Mouse (Mus musculus) heart, embryonic 10.5 days (tissue): Measurements from ENCODE around the gene Plpp6. TPM values are rescaled to one million over a fixed set of nuclear protein-coding genes. Genes with fewer than 3 reads are reported as not detected.

Experiments used
- DNase-seq: peaks from one replicate; pipeline ENCODE4 v3.0.0-alpha.2; 2017; ENCODE audit warnings: low spot score
- H3K27ac ChIP-seq: fragments of 300-500 bp; sonication (generic); 2 replicates; pipeline ENCODE4 v1.5.1; 2016; ENCODE audit warnings: mild to moderate bottlenecking
- H3K27me3 ChIP-seq: fragments of 300-500 bp; sonication (generic); 2 replicates; pipeline ENCODE4 v1.6.1; 2016; ENCODE audit warnings: mild to moderate bottlenecking; ENCODE audit not compliant: poor library complexity, insufficient read depth, severe bottlenecking
- H3K36me3 ChIP-seq: fragments of 300-500 bp; sonication (generic); 2 replicates; pipeline ENCODE4 v1.6.1; 2016; ENCODE audit warnings: mild to moderate bottlenecking, moderate library complexity
- H3K4me1 ChIP-seq: fragments of 300-500 bp; sonication (generic); 2 replicates; pipeline ENCODE4 v1.6.1; 2016; ENCODE audit warnings: mild to moderate bottlenecking
- H3K4me3 ChIP-seq: fragments of 300-500 bp; sonication (generic); 2 replicates; pipeline ENCODE4 v1.5.1; 2016; ENCODE audit warnings: mild to moderate bottlenecking, moderate library complexity
- H3K9me3 ChIP-seq: fragments of 300-500 bp; sonication (generic); 2 replicates; pipeline ENCODE4 v1.6.1; 2016; ENCODE audit warnings: mild to moderate bottlenecking, moderate library complexity
- WGBS: fragments of 180-500 bp; shearing (Covaris S2); methylation state at CpG from one replicate; pipeline ENCODE4 v1.1.7; 2016; 5-methylcytosine and 5-hydroxymethylcytosine counted together
- polyA plus RNA-seq: library from polyadenylated mRNA; unstranded; fragments of >200 nt; fragmentation: Nextera tagmentation; extraction: Ambion mirVana; gene quantifications from 2 replicates; pipeline ENCODE4 v1.2.1, GENCODE M21; 2016

The Plpp6 gene
- polyA plus RNA-seq = 4.6 and 6.1 TPM in 2 replicates

DNA sequence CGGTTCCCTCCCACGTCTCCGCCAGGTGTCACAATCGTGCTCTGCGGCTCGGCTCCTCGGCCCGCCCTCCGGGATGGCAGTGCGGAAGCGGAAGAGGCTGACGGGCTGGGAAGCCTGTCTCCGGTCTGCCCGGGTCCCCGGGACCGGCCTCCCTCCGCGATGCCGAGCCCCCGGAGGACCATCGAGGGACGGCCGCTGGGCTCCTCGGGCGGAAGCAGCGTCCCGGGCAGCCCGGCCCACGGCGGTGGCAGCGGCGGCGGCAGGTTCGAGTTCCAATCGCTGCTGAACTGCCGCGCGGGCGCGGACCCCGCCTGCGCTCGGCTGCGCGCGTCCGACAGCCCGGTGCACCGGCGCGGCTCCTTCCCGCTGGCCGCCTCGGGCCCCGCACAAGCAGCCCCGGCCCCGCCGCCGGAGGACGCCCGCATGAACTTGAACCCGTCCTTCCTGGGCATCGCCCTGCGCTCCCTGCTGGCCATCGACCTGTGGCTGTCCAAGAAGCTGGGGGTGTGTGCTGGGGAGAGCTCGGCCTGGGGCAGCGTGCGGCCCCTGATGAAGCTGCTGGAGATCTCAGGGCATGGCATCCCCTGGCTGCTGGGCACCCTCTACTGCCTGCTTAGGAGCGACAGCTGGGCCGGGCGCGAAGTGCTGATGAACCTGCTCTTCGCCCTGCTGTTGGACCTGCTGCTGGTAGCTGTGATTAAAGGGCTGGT, at the start of gene Plpp6:
Plpp6 (plus strand) TSS at position 112 of the 710 bp plus-strand sequence.
- peak within 1 kb of the TSS; percentile 96 for H3K27ac ChIP-seq
- peaks cover 26% of the 10 kb centered on the region for H3K4me1 ChIP-seq

DNA sequence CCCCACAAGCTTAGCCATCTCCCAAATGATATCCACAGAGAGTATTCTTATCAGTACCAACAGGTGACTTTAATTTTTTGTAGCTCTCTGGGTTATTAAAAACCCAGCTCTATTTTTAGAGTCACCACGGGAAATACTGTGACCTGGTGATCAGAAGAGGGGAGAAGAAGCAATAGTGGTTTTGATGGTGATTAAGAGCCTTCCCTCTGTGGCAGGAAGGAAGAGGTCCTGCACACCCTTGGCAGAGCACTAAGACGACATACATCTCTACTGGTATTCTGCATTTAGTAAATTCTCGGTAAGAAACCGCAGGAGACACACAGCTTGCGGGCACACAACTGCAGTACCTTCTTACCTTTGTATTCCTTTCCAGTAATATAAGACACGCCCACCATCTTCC, 49.2 kb upstream of the Plpp6 start:
- WGBS = 75% methylated on average over 6 of the region's 6 CpGs
- Histone ChIP-seq H3K36me3 (no peaks in the 10 kb centered on the region), H3K4me3 (no peak overlapping the region), H3K4me1 (no peaks in the 10 kb centered on the region; the same call in 1 of the 2 replicates), H3K27ac (no peak overlapping the region), H3K9me3 (no peaks in the 10 kb centered on the region), H3K27me3 (no peaks in the 10 kb centered on the region)
- DNase-seq = no peak

More for the DNA sequence above, at the start of gene Plpp6:
- no peaks in the 10 kb centered on the region for H3K36me3 ChIP-seq
- under 1% methylated on average over 67 of the region's 73 CpGs for WGBS
- H3K9me3 ChIP-seq = no peaks in the 10 kb centered on the region
- peak within 1 kb of the TSS; percentile 96 for H3K4me3 ChIP-seq
- DNase-seq = peak; percentile 88
- H3K27me3 ChIP-seq = no peaks in the 10 kb centered on the region

DNA sequence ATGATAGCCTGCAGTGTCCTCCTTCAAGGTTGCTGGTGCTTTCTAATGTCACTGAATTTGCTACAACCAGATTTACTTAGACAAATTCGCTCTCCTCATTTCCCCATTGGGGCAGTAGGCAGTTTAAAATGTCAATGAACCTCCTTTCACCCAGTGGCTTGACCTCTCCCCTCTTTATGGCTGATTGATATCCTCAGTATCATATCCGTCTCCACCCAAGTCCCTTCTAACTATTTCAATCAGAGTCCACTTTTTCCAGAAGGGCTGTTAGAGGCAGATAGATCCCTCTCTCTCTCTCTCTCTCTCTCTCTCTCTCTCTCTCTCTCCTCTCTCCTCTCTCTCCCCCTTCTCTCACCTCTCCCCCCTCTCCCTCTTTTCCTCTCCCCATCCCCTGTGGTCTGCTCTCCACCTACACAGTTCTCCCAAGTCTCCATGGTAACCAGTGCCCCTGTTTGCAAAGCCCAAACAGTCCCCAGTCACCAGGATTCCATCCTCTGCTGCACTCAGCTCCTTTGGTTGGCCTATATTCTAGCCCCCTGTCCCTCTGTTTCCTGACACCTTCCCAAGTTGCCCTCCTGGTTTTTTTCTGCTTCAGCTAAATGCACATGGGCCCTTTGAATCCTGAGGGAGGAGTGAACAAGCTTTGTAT, 48.0 kb upstream of the Plpp6 start:
- WGBS = 80% methylated on average over 2 of the region's 2 CpGs
- Histone ChIP-seq H3K4me1 (no peaks in the 10 kb centered on the region; the same call in 1 of the 2 replicates), H3K27ac (no peak overlapping the region), H3K36me3 (no peaks in the 10 kb centered on the region), H3K27me3 (no peaks in the 10 kb centered on the region), H3K9me3 (no peaks in the 10 kb centered on the region), H3K4me3 (no peak overlapping the region)
- DNase-seq = no peak

DNA sequence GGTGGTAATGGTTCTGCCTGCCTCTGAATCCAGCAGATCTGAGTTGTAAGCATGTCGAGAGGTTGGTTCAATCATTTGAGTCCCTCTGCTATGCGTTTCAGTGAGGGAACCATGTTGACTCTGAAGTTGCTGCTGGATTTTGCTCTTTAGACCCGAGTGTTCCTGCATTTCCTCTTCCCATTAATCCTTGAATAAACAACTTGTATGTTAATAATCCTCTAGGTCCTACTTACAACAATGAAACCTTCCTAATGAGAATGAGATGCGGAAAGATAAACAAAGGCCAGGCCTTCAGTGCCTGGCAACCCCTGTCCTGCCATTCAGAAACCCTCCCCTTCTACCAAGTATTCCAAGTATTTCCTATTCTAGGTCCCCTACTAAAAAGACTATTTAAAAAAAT, 47.3 kb upstream of the Plpp6 start:
- Histone ChIP-seq H3K9me3 (no peaks in the 10 kb centered on the region), H3K4me3 (no peak overlapping the region), H3K36me3 (no peaks in the 10 kb centered on the region), H3K27ac (no peak overlapping the region), H3K27me3 (no peaks in the 10 kb centered on the region), H3K4me1 (no peaks in the 10 kb centered on the region; the same call in 1 of the 2 replicates)
- DNase-seq = no peak
- WGBS = 61% methylated on average over 4 of the region's 4 CpGs

DNA sequence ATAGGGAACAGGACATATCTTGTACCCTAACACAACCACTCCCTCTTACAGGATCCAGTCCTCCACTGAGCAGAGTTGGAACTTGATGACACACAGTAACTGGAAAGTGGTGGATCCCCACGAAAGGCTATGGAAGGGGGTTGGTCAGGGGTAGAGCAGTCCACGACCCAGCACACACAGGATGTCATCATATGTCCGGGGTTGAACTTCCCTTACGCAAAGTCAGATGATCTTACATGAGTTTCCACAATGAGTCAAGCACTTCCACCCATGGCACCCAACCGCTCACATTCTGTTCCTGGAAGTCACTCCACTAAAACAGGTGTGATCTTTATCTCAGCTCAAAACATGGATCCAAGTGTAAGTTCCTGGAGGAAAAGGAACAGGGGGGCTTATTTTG, 45.9 kb upstream of the Plpp6 start:
- H3K36me3 ChIP-seq = no peaks in the 10 kb centered on the region
- no peaks in the 10 kb centered on the region for H3K27me3 ChIP-seq
- no peaks in the 10 kb centered on the region for H3K9me3 ChIP-seq
- no peak overlapping the region for H3K4me3 ChIP-seq
- H3K27ac ChIP-seq = no peak overlapping the region
- 75% methylated on average over 5 of the region's 5 CpGs for WGBS
- no peak for DNase-seq
- no peaks in the 10 kb centered on the region; the same call in 1 of the 2 replicates for H3K4me1 ChIP-seq

DNA sequence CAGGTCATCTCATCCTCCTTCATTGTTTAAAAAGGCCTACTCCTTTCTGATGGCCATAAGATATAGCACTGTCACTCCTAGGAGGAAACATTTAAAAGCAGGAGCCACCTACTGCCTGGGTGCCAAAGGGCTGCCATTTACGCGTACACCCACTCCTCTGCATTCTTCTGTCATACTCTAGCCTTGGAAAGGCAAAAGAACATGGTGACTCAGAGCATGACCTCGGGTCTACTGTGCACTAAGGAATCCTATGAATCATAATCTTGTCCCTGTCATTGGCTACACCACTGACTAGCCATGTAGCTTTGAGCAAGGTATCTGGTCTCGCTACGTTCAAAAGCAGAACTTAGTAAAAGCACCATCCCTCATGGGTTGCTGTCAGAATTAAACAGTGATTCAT, 37.4 kb upstream of the Plpp6 start:
- 80% methylated on average over 5 of the region's 5 CpGs for WGBS
- DNase-seq = no peak
- Histone ChIP-seq H3K27me3 (no peaks in the 10 kb centered on the region), H3K36me3 (no peaks in the 10 kb centered on the region), H3K9me3 (no peaks in the 10 kb centered on the region), H3K4me3 (no peak overlapping the region), H3K27ac (0 out of 2 replicates have a peak overlapping the region, but pooled peaks have one; percentile 42), H3K4me1 (peaks cover 8% of the 10 kb centered on the region)

DNA sequence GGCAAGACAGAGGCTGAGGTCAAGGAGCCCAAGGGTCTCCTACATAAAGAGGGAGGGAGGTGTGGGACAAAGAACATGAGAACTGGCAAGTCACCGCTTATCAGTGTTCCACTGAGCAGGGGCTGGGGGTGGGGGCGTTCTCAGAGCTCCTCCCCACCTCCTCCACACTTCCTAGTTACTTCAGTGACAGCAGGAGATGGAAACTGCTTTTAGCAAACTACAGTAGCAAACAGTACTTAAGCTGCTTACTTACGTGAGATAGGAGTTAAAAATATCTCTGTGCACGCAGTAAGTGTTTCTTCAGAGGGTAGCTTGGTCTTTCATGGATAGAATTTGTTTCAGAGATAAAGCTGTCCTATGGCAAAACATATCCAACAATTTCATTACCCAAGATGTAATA, 36.4 kb upstream of the Plpp6 start:
- DNase-seq = no peak
- Histone ChIP-seq H3K27ac (peak overlapping the region; percentile 42; the same call in 1 of the 2 replicates), H3K4me3 (no peak overlapping the region), H3K36me3 (no peaks in the 10 kb centered on the region), H3K9me3 (no peaks in the 10 kb centered on the region), H3K4me1 (peaks cover 8% of the 10 kb centered on the region), H3K27me3 (no peaks in the 10 kb centered on the region)
- 13% methylated on average over 4 of the region's 4 CpGs for WGBS

DNA sequence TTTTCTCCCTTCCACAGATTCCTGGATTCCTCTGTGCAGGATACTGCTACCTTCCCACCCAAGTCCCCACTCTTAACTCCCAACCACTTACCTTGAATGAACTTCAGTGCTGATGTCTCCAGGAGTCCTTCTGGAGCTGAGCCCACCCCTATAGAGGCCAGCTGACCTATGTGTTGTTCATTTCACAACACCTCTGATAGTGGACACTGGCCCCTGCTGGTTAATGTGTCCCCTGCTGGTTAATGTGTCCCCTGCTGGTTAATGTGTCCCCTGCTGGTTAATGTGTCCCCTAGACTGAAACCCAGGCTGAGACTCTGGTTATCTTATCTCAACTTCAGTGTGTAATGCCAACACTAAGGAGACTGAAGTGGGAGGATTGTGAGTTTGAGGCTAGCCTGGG, 34.7 kb upstream of the Plpp6 start:
- Histone ChIP-seq H3K27ac (no peak overlapping the region), H3K36me3 (no peaks in the 10 kb centered on the region), H3K4me1 (peaks cover 8% of the 10 kb centered on the region), H3K4me3 (no peak overlapping the region), H3K9me3 (no peaks in the 10 kb centered on the region), H3K27me3 (no peaks in the 10 kb centered on the region)
- DNase-seq = no peak

DNA sequence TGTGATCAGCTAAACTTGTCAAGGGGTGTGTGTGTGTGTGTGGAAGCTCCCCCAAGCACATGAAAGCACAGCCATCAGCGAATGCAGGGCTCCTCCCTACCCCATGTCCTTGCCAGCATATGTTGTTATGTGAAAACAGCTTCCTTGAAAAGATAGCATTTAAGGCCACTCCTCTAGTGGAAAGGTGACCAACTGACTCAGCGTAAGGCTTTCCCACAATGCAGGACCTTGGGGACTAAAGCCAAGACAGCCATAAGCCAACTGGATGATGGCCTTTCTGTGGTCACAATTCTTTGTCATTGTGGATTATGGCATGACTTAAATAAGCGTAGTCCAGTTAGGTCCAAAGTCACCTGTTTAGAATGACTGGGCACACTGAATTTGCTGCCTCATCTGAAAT, 28.9 kb upstream of the Plpp6 start:
- Histone ChIP-seq H3K4me3 (no peak overlapping the region), H3K9me3 (no peaks in the 10 kb centered on the region), H3K27me3 (no peaks in the 10 kb centered on the region), H3K36me3 (no peaks in the 10 kb centered on the region), H3K27ac (no peak overlapping the region), H3K4me1 (peaks cover 10% of the 10 kb centered on the region)
- WGBS = 87% methylated on average over 3 of the region's 3 CpGs
- DNase-seq = no peak

DNA sequence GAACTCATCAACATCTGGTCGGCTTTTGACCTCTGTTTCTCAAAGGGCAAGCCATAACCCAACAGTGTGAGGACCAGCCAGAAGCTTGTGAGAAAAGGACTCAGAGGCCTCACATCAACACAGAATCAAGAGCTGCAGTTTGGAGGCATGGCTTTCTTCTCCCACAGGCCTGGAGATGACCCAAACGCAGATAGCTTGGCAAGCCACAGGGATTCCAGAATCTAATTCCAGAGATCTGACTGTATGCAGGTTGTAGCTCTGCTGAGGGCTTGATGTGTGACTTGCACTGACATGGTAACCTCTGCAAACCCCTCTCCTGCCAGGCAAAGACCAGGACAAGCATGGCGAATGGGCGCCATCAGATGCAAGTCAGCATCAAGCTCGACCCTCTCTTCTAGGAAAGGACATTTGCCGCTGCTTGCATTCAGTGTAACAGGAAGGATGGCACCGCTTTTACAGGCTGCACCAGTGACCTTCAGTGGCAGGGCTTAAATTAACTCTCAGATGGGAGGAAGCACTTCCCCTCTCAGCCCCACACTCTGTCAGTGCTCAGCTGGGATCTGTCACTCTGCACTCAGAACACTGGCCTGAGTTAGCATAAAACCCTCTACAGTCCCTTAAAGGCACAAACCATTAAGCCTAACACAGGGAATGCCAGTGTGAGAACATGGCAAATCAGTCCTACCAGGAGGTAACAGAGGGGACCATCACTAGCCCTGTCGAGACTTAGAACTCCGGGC, 23.4 kb upstream of the Plpp6 start:
- WGBS = 42% methylated on average over 9 of the region's 9 CpGs
- H3K27ac ChIP-seq = peak overlapping the region; percentile 73
- H3K36me3 ChIP-seq = no peaks in the 10 kb centered on the region
- peaks cover 21% of the 10 kb centered on the region for H3K4me1 ChIP-seq
- DNase-seq = peak; percentile 83
- H3K9me3 ChIP-seq = no peaks in the 10 kb centered on the region
- no peaks in the 10 kb centered on the region for H3K27me3 ChIP-seq
- no peak overlapping the region for H3K4me3 ChIP-seq

DNA sequence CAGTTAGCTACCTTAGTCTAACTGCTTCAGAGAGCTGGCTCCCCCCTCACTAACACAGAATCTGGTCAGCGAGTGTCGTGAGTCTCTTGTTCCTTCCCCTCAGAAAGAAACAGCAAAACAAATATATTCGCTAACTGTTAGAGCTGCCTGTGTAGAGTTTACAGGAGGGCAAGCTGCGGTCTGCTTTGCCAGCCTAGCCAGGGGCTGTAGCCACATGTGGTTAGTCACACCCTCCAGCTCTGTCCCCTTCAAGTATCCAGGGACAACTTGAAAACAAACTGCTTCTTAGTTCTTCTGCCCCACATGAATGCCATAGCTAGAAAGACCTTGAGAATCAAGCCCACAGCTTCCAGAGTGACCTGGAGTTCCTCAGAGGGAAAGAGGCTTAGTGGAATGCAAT, 22.5 kb upstream of the Plpp6 start:
- H3K27ac ChIP-seq = peak overlapping the region; percentile 73
- H3K36me3 ChIP-seq = no peaks in the 10 kb centered on the region
- H3K4me3 ChIP-seq = no peak overlapping the region
- H3K4me1 ChIP-seq = peaks cover 21% of the 10 kb centered on the region
- WGBS = 54% methylated on average over 4 of the region's 4 CpGs
- H3K27me3 ChIP-seq = no peaks in the 10 kb centered on the region
- no peaks in the 10 kb centered on the region for H3K9me3 ChIP-seq
- DNase-seq = no peak

DNA sequence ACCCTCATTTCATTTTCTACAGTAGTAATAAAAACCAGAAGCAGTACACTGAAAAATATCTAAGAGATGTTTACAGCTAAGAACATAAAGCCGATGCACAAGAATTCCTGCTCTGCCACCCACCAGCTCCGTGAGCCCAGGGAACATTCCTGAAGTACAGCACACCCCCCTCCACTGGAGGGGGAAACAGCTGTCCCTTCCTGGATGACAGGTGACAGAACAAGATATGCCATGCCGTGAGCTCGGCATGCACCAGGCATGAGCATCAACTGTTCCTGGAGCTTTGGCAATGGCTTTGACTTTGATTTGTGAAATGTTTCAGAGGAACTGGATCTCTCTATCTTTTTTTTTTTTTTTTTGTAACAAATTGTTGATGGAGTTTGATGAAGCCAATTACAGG, 17.0 kb upstream of the Plpp6 start:
- Histone ChIP-seq H3K9me3 (no peaks in the 10 kb centered on the region), H3K27me3 (no peaks in the 10 kb centered on the region), H3K27ac (no peak overlapping the region), H3K36me3 (no peaks in the 10 kb centered on the region), H3K4me1 (peaks cover 5% of the 10 kb centered on the region; the same call in 1 of the 2 replicates), H3K4me3 (no peak overlapping the region)
- no peak for DNase-seq
- WGBS = 14% methylated on average over 4 of the region's 4 CpGs

DNA sequence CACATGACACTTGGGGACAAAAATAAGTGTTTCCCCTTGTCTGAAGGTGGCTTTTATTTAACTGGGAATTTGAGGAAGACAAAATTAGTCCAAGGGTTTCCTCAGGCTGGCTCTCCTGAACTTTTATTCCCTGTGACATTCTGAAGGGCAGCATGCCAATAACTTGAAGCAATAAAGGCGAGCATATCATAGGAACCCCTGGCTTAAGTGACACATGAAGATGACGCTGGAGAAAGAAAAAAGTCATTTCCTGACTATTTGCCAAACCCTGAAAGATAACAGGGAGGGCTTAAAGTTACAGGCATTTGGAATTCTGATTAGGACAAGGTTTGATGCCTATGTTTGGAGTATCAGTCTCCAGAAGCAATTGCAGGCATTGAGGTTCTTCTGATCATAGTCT, 16.4 kb upstream of the Plpp6 start:
- 52% methylated on average over 2 of the region's 2 CpGs for WGBS
- Histone ChIP-seq H3K4me1 (peaks cover 5% of the 10 kb centered on the region; the same call in 1 of the 2 replicates), H3K27ac (no peak overlapping the region), H3K9me3 (no peaks in the 10 kb centered on the region), H3K36me3 (no peaks in the 10 kb centered on the region), H3K4me3 (no peak overlapping the region), H3K27me3 (no peaks in the 10 kb centered on the region)
- no peak for DNase-seq
